Mouse (Mus musculus) embryonic facial prominence, embryonic 14.5 days (tissue): ENCODE data around the gene Commd3. TPM values are rescaled to one million over a fixed set of nuclear protein-coding genes. Genes with fewer than 3 reads are reported as not detected.

Experiments used
- ATAC-seq: fragments of 200-750 bp; cut with Nextera tagmentation; 2 replicates; pipeline ENCODE4 v1.8.0; 2017; ENCODE audit warnings: low read depth, moderate number of reproducible peaks, moderate TSS enrichment
- DNase-seq: peaks from one replicate; pipeline ENCODE4 v3.0.0-alpha.2; 2015; ENCODE audit warnings: low spot score
- H3K27ac ChIP-seq: fragments of 300-500 bp; sonication (generic); replicated peaks from 2 replicates; pipeline ENCODE4 v1.5.1; 2014; ENCODE audit warnings: low read depth, mild to moderate bottlenecking, low read length, moderate library complexity
- H3K27me3 ChIP-seq: fragments of 300-500 bp; sonication (generic); replicated peaks from 2 replicates; pipeline ENCODE4 v1.6.1; 2014; ENCODE audit warnings: low read length; ENCODE audit not compliant: control insufficient read depth, insufficient read depth
- H3K36me3 ChIP-seq: fragments of 300-500 bp; sonication (generic); 2 replicates; pipeline ENCODE4 v1.6.1; 2014; ENCODE audit warnings: low read length, mixed read lengths; ENCODE audit not compliant: control insufficient read depth, insufficient read depth
- H3K4me1 ChIP-seq: fragments of 300-500 bp; sonication (generic); 2 replicates; pipeline ENCODE4 v1.6.1; 2014; ENCODE audit warnings: antibody characterized with exemption, low read length; ENCODE audit not compliant: control insufficient read depth, insufficient read depth
- H3K4me2 ChIP-seq: fragments of 300-500 bp; sonication (generic); 2 replicates; pipeline ENCODE4 v1.6.1; 2014; ENCODE audit warnings: low read depth, mild to moderate bottlenecking, low read length, moderate library complexity, mixed read lengths
- H3K4me3 ChIP-seq: fragments of 300-500 bp; sonication (generic); 2 replicates; pipeline ENCODE4 v1.5.1; 2014; ENCODE audit warnings: low read depth, mild to moderate bottlenecking, low read length
- H3K9ac ChIP-seq: fragments of 300-500 bp; sonication (generic); 2 replicates; pipeline ENCODE4 v1.6.1; 2014; ENCODE audit warnings: low read depth, mild to moderate bottlenecking, low read length, moderate library complexity, mixed read lengths
- H3K9me3 ChIP-seq: fragments of 300-500 bp; sonication (generic); 2 replicates; pipeline ENCODE4 v1.6.1; 2016; ENCODE audit warnings: low read length; ENCODE audit not compliant: control insufficient read depth
- WGBS: fragments of 180-500 bp; shearing (Covaris S2); extraction: QIAGEN DNeasy Blood & Tissue Kit; methylation state at CpG from one replicate; pipeline ENCODE4 v1.1.7; 2014; 5-methylcytosine and 5-hydroxymethylcytosine counted together
- polyA plus RNA-seq: library from polyadenylated mRNA; unstranded; fragments of >200 nt; fragmentation: Nextera tagmentation; extraction: Ambion mirVana; gene quantifications from 2 replicates; pipeline ENCODE4 v1.2.1, GENCODE M21; 2014

Commd3 gene
- polyA plus RNA-seq, 1 experiment from 2014 or later: 195 TPM

DNA sequence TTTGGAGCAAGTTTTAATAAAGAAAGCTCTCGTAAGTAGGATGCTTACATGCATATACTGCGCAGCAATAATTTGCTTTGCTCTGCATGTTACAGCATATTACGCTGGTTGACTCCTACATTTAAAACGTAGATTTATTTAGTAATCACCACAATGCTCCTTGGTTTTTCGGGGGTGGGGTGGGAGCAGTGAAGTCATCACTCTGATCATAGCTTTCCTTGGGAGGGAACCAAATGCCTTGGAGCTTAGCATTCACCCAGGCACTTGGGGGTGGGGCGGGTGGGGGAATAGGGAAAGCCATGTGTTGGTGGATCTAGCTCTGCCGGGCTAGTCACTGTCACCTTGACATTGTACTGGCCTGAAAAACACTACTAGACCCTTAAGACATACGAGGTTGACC, 23.0 kb downstream of the Commd3 start:
- whole genome bisulfite sequencing: 7% methylated on average over 8 of the region's 8 CpGs
- H3K36me3 ChIP-seq: no peaks in the 10 kb centered on the region
- no peaks in the 10 kb centered on the region for H3K9me3 ChIP-seq
- H3K27me3 ChIP-seq: peaks cover 84% of the 10 kb centered on the region
- no peak overlapping the region for H3K27ac ChIP-seq
- H3K4me1 ChIP-seq: peaks cover under 1% of the 10 kb centered on the region
- H3K4me3 ChIP-seq: no peak overlapping the region
- H3K4me2 ChIP-seq: no peak overlapping the region
- DNase-seq: no peak
- no peak for ATAC-seq
- no peak overlapping the region for H3K9ac ChIP-seq

DNA sequence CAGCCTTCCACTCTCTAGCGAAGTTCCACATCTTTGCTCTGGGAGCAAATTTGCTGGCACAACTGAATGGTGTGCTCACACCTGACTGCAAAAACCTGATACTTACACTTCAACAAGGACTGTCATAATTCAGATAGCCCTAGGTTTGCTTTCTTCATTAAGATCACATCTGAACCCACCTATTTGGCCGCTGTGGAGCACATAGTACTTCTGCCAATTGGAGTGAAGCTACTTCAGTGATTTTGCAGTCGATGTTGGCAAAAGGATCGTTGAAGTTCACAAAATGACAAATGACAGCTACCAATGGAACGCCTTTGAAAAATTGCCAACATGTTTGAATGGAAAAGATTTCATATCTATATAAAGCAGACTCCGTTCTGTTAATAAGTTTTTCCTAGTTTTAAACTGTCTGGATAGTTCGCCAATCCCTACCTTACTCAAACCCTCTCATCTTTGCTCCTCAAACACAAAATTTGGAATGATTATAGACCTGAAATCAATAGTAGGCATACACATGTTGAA, 23.5 kb downstream of the Commd3 start:
- ATAC-seq (no peak), DNase-seq (no peak)
- no peak overlapping the region for H3K27ac ChIP-seq
- no peaks in the 10 kb centered on the region for H3K9me3 ChIP-seq
- H3K36me3 ChIP-seq: no peaks in the 10 kb centered on the region
- H3K4me1 ChIP-seq: no peaks in the 10 kb centered on the region; the same call in 1 of the 2 replicates
- peaks cover 84% of the 10 kb centered on the region for H3K27me3 ChIP-seq
- no peak overlapping the region for H3K4me2 ChIP-seq
- H3K4me3 ChIP-seq: no peak overlapping the region
- H3K9ac ChIP-seq: no peak overlapping the region
- WGBS: 7% methylated on average over 7 of the region's 7 CpGs

DNA sequence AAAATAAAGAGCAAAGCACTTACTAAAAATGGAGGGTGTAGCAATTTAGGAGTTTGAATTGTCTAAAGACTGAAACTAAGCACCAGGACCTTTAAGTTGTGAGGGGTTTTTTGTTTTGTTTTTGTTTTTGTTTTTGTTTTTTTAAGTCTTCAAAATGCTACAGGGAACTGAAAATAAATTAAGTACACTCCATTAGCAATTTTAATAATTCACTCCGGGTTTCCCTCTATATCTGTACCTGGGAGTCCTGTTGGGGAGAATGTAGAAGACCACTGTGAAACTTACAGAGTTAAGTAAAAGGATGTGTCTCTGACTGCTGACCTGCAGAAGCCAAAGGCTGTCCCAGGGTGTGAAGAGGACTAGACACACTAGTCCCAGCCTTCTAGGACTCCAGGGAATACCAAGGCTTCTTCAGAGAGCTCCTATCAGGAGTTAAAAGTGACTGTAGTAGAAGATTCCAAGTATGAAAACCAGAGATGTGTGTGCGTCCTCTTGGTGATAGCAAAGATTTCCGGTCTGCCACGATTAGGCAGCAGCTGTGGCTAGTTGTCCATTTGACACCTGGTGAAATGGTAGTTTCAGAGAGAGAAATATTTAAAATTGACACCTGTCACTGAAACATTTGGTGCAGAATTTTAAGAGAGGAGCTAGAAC, 25.5 kb downstream of the Commd3 start:
- no peak overlapping the region for H3K4me3 ChIP-seq
- no peak overlapping the region for H3K4me2 ChIP-seq
- H3K36me3 ChIP-seq: no peaks in the 10 kb centered on the region
- no peaks in the 10 kb centered on the region; the same call in 1 of the 2 replicates for H3K4me1 ChIP-seq
- peaks cover 82% of the 10 kb centered on the region for H3K27me3 ChIP-seq
- 2% methylated on average over 4 of the region's 4 CpGs for WGBS
- H3K9ac ChIP-seq: no peak overlapping the region
- DNase-seq (no peak), ATAC-seq (no peak)
- no peak overlapping the region for H3K27ac ChIP-seq
- no peaks in the 10 kb centered on the region for H3K9me3 ChIP-seq

DNA sequence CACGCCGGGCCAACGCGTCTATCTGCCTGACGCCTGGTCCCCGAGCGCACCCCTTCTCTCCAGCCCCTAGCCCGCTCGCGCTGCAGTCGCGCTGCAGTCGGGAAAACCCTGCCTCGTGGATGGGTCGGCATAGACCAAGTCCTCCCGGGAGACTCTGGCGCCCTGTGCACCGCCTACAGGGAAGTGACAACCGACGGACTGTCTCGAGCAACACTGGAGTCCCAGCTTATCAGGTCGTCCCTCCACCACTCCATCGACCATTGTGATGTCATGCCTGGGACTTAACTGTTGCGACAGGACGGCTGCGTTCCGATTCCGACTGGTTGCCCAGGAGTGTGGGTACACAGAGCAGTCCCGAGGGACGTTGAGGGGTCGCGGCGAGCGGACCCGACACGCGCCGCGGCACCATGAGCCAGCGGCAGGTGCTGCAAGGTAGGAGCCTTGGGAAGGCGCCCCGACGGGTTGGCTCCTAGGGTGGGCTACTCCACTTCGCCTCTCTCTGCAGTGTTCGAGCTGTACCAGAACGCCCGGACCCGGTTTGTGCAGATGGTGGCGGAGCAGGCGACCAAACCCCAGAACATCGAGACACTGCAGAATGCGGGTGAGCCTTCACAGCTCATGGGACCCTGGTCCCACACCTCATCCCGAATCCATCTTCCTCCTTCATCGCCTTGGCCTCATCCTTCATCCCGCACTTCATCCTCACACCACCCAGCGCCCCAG, 26.6 kb downstream of the Commd3 start:
- no peak for DNase-seq
- H3K27me3 ChIP-seq: peaks cover 78% of the 10 kb centered on the region

DNA sequence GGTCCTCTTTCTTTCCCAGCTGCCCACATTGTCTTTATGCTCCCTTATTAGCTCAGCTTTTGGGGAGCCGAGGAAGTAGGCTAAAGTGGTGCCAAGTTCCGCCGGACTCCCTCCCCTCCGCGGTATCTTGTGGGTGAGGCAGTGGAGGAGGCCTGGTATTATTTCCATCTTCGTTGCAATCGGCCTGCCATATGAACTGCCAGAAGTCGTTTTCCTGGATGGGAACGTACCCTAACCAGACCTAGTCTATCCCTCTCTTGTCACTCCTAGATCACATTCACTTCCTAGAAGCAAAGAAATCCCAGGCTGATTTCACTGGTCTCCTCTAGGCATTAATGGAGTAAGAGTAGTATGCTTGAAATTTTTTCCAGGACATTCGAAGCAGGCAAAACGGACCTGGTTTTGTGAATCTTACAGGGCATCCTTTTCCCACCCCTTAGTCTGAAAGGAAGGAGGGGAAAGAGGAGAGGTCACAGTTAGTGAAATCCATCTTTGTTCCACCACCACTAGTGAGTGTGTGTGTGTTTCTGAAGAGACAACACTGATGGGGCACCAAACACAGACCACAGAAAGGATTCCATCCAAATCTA, 27.3 kb downstream of the Commd3 start:
- H3K27ac ChIP-seq: no peak overlapping the region
- no peaks in the 10 kb centered on the region for H3K9me3 ChIP-seq
- ATAC-seq (no peak), DNase-seq (no peak)
- WGBS: 1% methylated on average over 11 of the region's 11 CpGs
- H3K4me3 ChIP-seq: no peak overlapping the region
- H3K27me3 ChIP-seq: peaks cover 81% of the 10 kb centered on the region
- H3K36me3 ChIP-seq: no peaks in the 10 kb centered on the region
- H3K4me2 ChIP-seq: no peak overlapping the region
- H3K4me1 ChIP-seq: no peaks in the 10 kb centered on the region; the same call in 1 of the 2 replicates
- H3K9ac ChIP-seq: no peak overlapping the region

More for the DNA sequence above, 26.6 kb downstream of the Commd3 start:
- under 1% methylated on average over 54 of the region's 56 CpGs for WGBS
- Histone ChIP-seq H3K4me2 (no peak overlapping the region), H3K9me3 (no peaks in the 10 kb centered on the region), H3K4me1 (no peaks in the 10 kb centered on the region; the same call in 1 of the 2 replicates), H3K36me3 (no peaks in the 10 kb centered on the region), H3K4me3 (peak overlapping the region; percentile 20; the same call in 1 of the 2 replicates), H3K27ac (no peak overlapping the region), H3K9ac (no peak overlapping the region)
- ATAC-seq: no peak

DNA sequence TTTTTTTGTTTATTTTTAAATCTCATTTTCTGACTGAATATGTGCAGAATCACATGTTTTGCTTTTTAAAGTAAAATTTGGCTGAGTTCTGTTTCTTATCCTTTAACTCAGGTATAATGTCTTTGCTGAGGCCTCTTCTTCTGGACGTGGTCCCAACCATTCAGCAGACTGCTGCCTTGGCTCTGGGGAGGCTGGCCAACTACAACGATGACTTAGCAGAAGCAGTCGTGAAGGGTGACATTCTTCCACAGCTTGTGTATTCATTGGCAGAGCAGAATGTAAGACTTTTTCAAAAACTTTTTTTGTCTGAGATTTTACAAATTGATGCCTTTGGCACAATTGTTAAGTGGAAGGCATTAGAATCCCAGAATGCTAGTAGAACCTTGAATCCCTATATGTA, 38.2 kb downstream of the Commd3 start:
- Histone ChIP-seq H3K9ac (no peak overlapping the region), H3K27ac (no peak overlapping the region), H3K4me1 (no peaks in the 10 kb centered on the region), H3K36me3 (no peaks in the 10 kb centered on the region), H3K27me3 (no peaks in the 10 kb centered on the region), H3K9me3 (no peaks in the 10 kb centered on the region), H3K4me2 (no peak overlapping the region), H3K4me3 (no peak overlapping the region)
- no peak for ATAC-seq
- 64% methylated on average over 3 of the region's 3 CpGs for WGBS
- DNase-seq: no peak

DNA sequence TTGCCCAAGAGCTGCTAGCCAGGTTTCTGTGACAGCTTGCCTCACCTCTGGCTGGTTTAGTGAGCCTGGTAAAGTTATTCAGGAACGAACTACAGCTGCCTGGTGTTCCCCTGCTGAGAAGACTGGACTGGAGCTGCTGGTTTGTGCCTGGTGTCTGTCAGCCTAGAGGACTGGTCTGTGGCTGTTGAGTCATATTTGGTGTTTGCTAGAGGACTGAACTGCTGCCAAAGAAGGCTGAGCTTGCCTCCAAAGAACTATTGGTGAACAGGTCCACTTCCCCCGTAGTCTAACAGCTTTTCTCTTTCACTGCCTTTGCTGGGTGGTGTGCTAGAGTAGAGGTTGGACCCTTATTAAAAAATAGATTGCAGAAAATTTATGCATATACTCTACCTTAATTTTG, 40.9 kb downstream of the Commd3 start:
- Histone ChIP-seq H3K9ac (no peak overlapping the region), H3K4me2 (no peak overlapping the region), H3K4me3 (no peak overlapping the region), H3K27ac (no peak overlapping the region), H3K36me3 (no peaks in the 10 kb centered on the region), H3K9me3 (no peaks in the 10 kb centered on the region), H3K4me1 (no peaks in the 10 kb centered on the region), H3K27me3 (no peaks in the 10 kb centered on the region)
- DNase-seq: no peak
- no peak for ATAC-seq
- 70% methylated on average over 2 of the region's 2 CpGs for WGBS

DNA sequence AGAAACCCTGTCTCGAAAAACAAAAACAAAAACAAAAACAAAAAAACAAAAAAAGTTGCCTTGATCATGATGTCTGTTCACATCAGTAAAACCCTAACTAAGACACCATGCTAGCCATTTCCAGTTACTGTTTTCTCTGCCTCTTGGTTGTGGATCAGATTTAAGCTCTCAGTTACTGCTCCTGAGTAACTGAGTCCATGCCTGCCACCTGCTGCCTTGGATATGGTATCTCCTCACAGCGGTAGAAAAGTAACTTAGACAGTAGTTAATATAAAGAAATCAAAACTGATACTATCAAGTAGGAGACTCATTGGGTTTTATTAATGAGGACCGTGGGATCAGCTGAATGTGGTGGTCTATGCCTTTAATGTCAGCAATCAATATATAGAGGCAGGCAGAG, 42.2 kb downstream of the Commd3 start:
- no peak for DNase-seq

More for the DNA sequence above, 42.2 kb downstream of the Commd3 start:
- Histone ChIP-seq H3K27ac (no peak overlapping the region), H3K9ac (no peak overlapping the region), H3K9me3 (no peaks in the 10 kb centered on the region), H3K4me2 (no peak overlapping the region), H3K27me3 (no peaks in the 10 kb centered on the region), H3K36me3 (no peaks in the 10 kb centered on the region), H3K4me3 (no peak overlapping the region), H3K4me1 (no peaks in the 10 kb centered on the region)
- 74% methylated on average over 3 of the region's 3 CpGs for WGBS
- no peak for ATAC-seq
